Mouse (Mus musculus) ES-Bruce4 (cell line): ENCODE results near the gene Rev3l.

Experiments
- CTCF ChIP-seq: IDR thresholded peaks from one replicate; pipeline ENCODE4 v1.8.1; 2011; ENCODE audit warnings: low read depth, low read length
- EP300 ChIP-seq: IDR thresholded peaks from 2 replicates; pipeline ENCODE4 v1.6.1; 2011; ENCODE audit warnings: low read depth, low read length; ENCODE audit not compliant: insufficient read depth
- POLR2A ChIP-seq: IDR thresholded peaks from one replicate; pipeline ENCODE4 v1.8.1; 2011; ENCODE audit warnings: low read length; ENCODE audit not compliant: insufficient read depth

DNA sequence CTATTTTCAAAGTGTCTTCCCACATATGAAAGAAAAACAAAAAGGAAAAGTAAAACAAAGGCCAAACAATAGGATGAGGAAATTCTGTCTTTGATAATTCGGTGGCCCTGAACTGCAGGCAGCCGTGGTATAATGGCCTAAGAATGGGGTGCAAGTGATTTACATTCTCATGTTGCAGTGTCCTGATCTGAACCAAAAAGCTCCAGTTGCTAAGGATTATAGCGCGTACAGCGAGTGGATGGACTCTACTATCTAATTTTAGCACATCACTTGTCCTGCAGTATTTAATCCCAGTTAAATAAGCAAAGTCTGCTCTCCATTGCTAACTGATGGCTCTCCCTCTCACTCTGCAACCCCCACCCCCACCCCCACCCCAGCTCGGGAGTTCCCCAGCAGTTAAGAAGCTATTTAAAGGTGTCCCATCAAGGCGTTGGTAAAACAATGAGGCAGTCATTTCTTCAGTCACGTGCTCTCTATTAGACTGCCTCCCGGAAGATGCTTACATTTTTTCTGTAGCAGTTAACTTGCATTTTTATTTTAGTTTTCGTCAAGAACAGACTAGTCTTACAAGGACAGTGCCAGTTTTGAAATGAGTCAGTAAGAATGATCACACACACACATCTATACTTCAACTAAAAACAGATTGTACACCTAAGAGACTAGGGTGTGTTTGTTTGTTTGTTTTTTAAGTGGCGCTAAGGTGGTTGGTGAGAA, 40.4 kb upstream of the Rev3l start:
- TF ChIP-seq EP300 (no peak), POLR2A (no peak), CTCF (no peak)
